ENCODE assay signal across 14 mouse cellular contexts in the genomic region with DNA sequence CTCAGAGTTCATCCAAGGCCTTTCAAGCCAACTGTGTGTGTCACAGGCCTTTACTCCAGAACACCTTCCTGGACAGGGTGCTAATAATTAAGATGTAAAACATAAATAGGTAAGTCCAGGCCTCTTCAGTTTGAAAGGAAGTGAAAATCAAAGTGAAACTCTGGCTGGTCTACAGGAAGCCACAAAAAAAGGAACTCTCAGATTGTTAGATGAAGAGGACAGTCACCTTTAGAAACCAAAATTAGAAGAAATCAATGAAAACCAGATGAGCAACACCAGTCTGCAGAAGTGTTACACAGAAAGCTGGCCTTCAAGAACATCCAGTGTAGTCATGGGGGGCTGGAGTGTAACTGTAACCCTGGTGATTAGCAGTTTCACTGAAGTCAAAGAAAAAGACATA.
"Had no signal": no experiment of that assay in that cellular context is flagged by ENCODE, and none has a peak within 500 bp of the region (broad histone marks: within the 10 kb centered on the region; RNA-seq: fewer than 3 reads in every experiment).

No protein-coding gene starts in this region.

- ATAC-seq: midbrain, embryonic 13.5 days had no signal

- H3K4me1 ChIP-seq: limb, embryonic 12.5 days; midbrain, embryonic 13.5 days; neural tube, embryonic 15.5 days had no signal

- H3K27me3 ChIP-seq: limb, embryonic 12.5 days; liver, embryonic 13.5 days; midbrain, embryonic 13.5 days; neural tube, embryonic 15.5 days had no signal

- H3K9me3 ChIP-seq: limb, embryonic 12.5 days; liver, embryonic 13.5 days; midbrain, embryonic 13.5 days; neural tube, embryonic 15.5 days had no signal

- H3K9ac ChIP-seq: limb, embryonic 12.5 days; liver, embryonic 13.5 days; midbrain, embryonic 13.5 days; neural tube, embryonic 15.5 days had no signal

- H3K4me2 ChIP-seq: limb, embryonic 12.5 days; liver, embryonic 13.5 days; midbrain, embryonic 13.5 days; neural tube, embryonic 15.5 days had no signal

- DNase-seq: kidney, adult 18-20 months; kidney, postnatal 10 days; kidney, postnatal 4 days; liver; liver, embryonic 13.5 days; lung, adult 18-20 months; right cerebral cortex, postnatal 25 days; thymus, postnatal 4 days had no signal

- H3K4me3 ChIP-seq: layer of hippocampus, adult 2 months; limb, embryonic 12.5 days; liver, embryonic 13.5 days; midbrain, embryonic 13.5 days; myocyte; neural tube, embryonic 15.5 days had no signal

- H3K27ac ChIP-seq: layer of hippocampus, adult 2 months; limb, embryonic 12.5 days; liver, embryonic 13.5 days; midbrain, embryonic 13.5 days; neural tube, embryonic 15.5 days; stomach, postnatal 0 days had no signal
